Mouse (Mus musculus): ENCODE data around the gene Fxyd1.
A peak's percentile ranks its signal among the peaks of the same experiment; 100 is the strongest.

DNA sequence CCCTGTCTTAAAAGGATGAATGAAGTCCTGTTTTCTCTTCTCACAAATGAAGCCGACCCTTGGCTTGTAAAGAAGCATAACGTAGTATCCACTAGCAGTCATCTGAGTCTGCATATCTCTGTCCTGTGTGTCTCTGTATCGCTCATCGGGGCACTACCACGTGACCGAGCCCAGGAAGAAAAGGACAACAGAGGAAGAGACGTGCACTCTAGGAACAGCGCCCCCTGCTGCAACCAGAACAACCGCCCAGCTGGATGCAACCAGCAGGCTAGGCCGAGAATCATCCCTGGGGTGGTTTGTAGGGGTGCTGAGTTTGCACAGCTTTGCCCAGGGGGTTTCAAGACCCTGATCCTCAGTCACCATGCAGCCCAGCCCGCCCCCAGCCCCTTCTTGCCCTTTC, 22.2 kb downstream of the Fxyd1 start:
- TF ChIP-seq POLR2A (IDR thresholded peaks at IDR 0.05; ENCODE audit: insufficient read depth, low read depth, low read length) (no peak), CTCF (IDR thresholded peaks at IDR 0.05) (peak; percentile 50)
